Mouse (Mus musculus) spleen, adult 10 weeks (tissue): Measurements from ENCODE around the gene Hagh. TPM values are rescaled to one million over a fixed set of nuclear protein-coding genes. Genes with fewer than 3 reads are reported as not detected.

Source experiments
- polyA plus RNA-seq: library from polyadenylated mRNA; stranded (reverse); fragments of 350-450 nt; fragmentation: Illumina TruSeq; extraction: RNeasy Lipid Tissue Mini Kit (QIAGEN cat#74804); gene quantifications from one replicate; pipeline ENCODE4 v1.2.3, GENCODE M21; 2015; ENCODE audit warnings: low replicate concordance; ENCODE audit not compliant: insufficient read depth

Hagh gene
- polyA plus RNA-seq: 62.0 TPM

GRCm38 (mm10) chr17:24839842-24840241 lies at the start of gene Hagh:
Gene Hagh, plus strand, starts transcription at chr17:24840143.

GRCm38 (mm10) chr17:24803952-24804951 lies 35.7 kb upstream of the Hagh start, which contains the start of gene Meiob:
Gene Meiob, plus strand, starts transcription at chr17:24804289.

DNA sequence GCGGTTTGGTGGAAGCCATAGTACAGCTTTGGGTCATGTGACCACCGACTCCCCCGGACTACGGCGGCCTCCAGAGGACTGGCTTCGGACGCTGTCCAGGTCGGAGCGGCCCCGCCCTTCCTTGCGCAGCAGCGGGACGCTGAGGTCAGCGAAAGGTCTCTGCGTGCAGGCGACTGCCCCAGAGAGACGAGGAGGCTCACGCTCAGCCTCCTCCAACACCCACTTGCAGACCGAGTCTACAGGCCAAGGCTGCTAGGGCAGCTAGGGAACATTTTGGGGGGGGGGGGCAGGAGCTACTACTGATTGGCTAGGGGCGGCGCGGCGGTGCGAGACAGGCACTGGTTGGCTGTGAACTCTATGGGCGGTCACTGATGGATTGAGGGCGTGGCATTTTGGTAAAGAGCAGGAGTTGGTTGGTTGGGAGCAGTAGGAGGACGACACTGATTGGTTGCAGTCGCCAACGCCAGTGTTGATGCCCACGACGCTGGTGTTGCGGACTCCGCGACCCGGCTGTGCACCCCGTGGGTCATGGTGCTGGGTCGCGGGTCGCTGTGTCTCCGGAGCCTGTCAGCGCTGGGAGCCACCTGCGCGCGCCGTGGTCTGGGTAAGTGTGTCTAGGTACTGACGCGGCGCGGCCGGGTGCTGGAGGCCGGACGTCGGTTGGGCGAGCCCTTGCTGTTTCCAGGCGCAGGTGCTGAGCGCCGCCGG lies 10.3 kb downstream of the Hagh start, which contains the start of gene Fahd1:
Gene Fahd1, minus strand, starts transcription at position 300 of the 708 bp plus-strand sequence.

GRCm38 (mm10) chr17:24865776-24866175 lies 25.8 kb downstream of the Hagh start, which contains the start of gene Igfals:
Gene Igfals, plus strand, starts transcription at chr17:24865997.

GRCm38 (mm10) chr17:24886134-24886931 lies 46.4 kb downstream of the Hagh start, which contains the start of the genes Nubp2 and Spsb3:
Gene Nubp2, minus strand, starts transcription at chr17:24886349.
Gene Spsb3, plus strand, starts transcription at chr17:24886643.

GRCm38 (mm10) chr17:24894995-24895547 lies 55.1 kb downstream of the Hagh start, which contains the start of the genes Eme2 and Mrps34:
Gene Eme2, minus strand, starts transcription at chr17:24895087.
Gene Mrps34, plus strand, starts transcription at chr17:24895116.

DNA sequence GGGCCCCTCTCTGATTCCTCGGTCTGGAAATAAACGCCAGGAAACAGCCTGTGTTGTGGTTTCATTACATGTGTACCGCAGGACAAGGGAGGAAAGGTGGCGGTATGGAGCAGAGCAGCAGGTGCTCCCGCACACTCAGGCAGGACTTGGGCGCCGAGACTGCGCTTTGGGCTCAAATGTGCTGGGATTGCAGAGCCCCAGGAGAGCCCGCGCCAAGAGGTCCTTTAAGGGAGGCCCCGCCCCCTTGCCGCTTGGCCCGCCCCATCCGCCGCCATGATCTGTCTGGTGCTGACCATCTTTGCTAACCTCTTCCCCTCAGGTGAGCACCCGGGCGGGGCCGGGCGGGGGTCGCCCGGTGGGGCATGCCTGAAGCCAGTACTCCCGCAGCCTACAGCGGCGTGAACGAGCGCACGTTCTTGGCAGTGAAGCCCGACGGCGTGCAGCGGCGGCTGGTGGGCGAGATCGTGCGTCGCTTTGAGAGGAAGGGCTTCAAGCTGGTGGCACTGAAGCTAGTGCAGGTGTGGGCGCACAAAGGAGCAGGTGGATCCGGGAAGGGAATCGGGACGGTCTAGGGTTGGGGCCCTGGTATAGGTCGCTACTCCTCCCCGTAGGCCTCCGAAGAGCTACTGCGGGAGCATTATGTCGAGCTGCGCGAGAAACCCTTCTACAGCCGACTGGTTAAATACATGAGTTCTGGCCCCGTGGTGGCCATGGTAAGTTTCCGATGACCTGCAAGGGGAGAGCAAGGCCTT lies 56.5 kb downstream of the Hagh start, which contains the start of gene Nme3:
Gene Nme3, plus strand, starts transcription at position 260 of the 752 bp plus-strand sequence.

Other genes starting within 250 kb of the Hagh start
- 46.2 TPM for gene Tsc2, start 207.5 kb upstream of the Hagh start, polyA plus RNA-seq
- 3.4 TPM for gene Nthl1, start 207.5 kb upstream of the Hagh start, polyA plus RNA-seq
- 21.0 TPM for gene Slc9a3r2, start 189.8 kb upstream of the Hagh start, polyA plus RNA-seq
- gene Npw, start 181.7 kb upstream of the Hagh start, polyA plus RNA-seq: not detected
- gene Zfp598, start 170.5 kb upstream of the Hagh start, polyA plus RNA-seq: 15.5 TPM
- gene Syngr3, start 150.2 kb upstream of the Hagh start, polyA plus RNA-seq: not detected
- 16.0 TPM for gene Gfer, start 144.0 kb upstream of the Hagh start, polyA plus RNA-seq
- gene Noxo1, start 143.9 kb upstream of the Hagh start, polyA plus RNA-seq: 4.3 TPM
- 8.7 TPM for gene Tbl3, start 132.5 kb upstream of the Hagh start, polyA plus RNA-seq
- gene Rnf151, start 122.1 kb upstream of the Hagh start, polyA plus RNA-seq: not detected
- gene Rps2, start 122.0 kb upstream of the Hagh start, polyA plus RNA-seq: 1,280 TPM
- gene Ndufb10, start 115.7 kb upstream of the Hagh start, polyA plus RNA-seq: 148 TPM
- not detected for gene Rpl3l, start 112.3 kb upstream of the Hagh start, polyA plus RNA-seq
- gene Msrb1, start 103.5 kb upstream of the Hagh start, polyA plus RNA-seq: 62.1 TPM
- gene Hs3st6, start 87.2 kb upstream of the Hagh start, polyA plus RNA-seq: not detected
- gene Meiob, start 35.9 kb upstream of the Hagh start, polyA plus RNA-seq: 0.51 TPM
- gene Fahd1, start 10.2 kb downstream of the Hagh start, polyA plus RNA-seq: 9.4 TPM
- 0.36 TPM for gene Igfals, start 25.9 kb downstream of the Hagh start, polyA plus RNA-seq
- 30.4 TPM for gene Nubp2, start 46.2 kb downstream of the Hagh start, polyA plus RNA-seq
- gene Spsb3, start 46.5 kb downstream of the Hagh start, polyA plus RNA-seq: 12.0 TPM
- 12.4 TPM for gene Eme2, start 54.9 kb downstream of the Hagh start, polyA plus RNA-seq
- gene Mrps34, start 55.0 kb downstream of the Hagh start, polyA plus RNA-seq: 18.6 TPM
- gene Nme3, start 56.4 kb downstream of the Hagh start, polyA plus RNA-seq: 14.5 TPM
- 68.1 TPM for gene Mapk8ip3, start 96.8 kb downstream of the Hagh start, polyA plus RNA-seq
- gene Jpt2, start 120.5 kb downstream of the Hagh start, polyA plus RNA-seq: 50.0 TPM
- gene Cramp1l, start 175.6 kb downstream of the Hagh start, polyA plus RNA-seq: 25.7 TPM
- 42.9 TPM for gene Ift140, start 175.9 kb downstream of the Hagh start, polyA plus RNA-seq
- gene Tmem204, start 243.4 kb downstream of the Hagh start, polyA plus RNA-seq: 19.4 TPM